Mouse (Mus musculus) myocyte (in vitro differentiated cells): ENCODE results near the gene F7. TPM values are rescaled to one million over a fixed set of nuclear protein-coding genes. Genes with fewer than 3 reads are reported as not detected.

Experiments
- H3K27me3 ChIP-seq: one replicate; pipeline ENCODE4 v1.6.1; 2011; ENCODE audit not compliant: control insufficient read depth, insufficient read depth, insufficient read length
- H3K36me3 ChIP-seq: one replicate; pipeline ENCODE4 v1.6.1; 2011; ENCODE audit not compliant: control insufficient read depth, insufficient read depth
- H3K4me2 ChIP-seq: one replicate; pipeline ENCODE4 v1.6.1; 2011; ENCODE audit warnings: low read depth, control low read depth
- H3K4me3 ChIP-seq: one replicate; pipeline ENCODE4 v1.5.1; 2011; ENCODE audit warnings: mild to moderate bottlenecking, control low read depth, moderate library complexity
- H3K79me2 ChIP-seq: one replicate; pipeline ENCODE4 v1.6.1; 2011; ENCODE audit not compliant: control insufficient read depth, insufficient read depth
- H3ac ChIP-seq: one replicate; pipeline ENCODE4 v1.6.1; 2011; ENCODE audit not compliant: control insufficient read depth, insufficient read length
- CEBPB ChIP-seq: IDR thresholded peaks from 2 replicates; pipeline ENCODE4 v1.6.1; 2011; ENCODE audit warnings: mild to moderate bottlenecking, moderate library complexity; ENCODE audit not compliant: poor library complexity, insufficient read depth, severe bottlenecking
- E2F4 ChIP-seq: IDR thresholded peaks from one replicate; pipeline ENCODE4 v1.6.1; 2011; ENCODE audit warnings: mild to moderate bottlenecking, control low read depth, moderate library complexity; ENCODE audit not compliant: insufficient read depth
- MAX ChIP-seq: IDR thresholded peaks from one replicate; pipeline ENCODE4 v1.6.1; 2011; ENCODE audit warnings: low read depth, mild to moderate bottlenecking, control low read depth
- MYOD1 ChIP-seq, 3 experiments: IDR thresholded peaks; one replicate each; pipeline ENCODE4 v1.6.1; 2011; ENCODE audit warnings: control low read depth in 2 of 3, low read depth in 2 of 3, mild to moderate bottlenecking in 2 of 3, moderate library complexity in 1 of 3; ENCODE audit not compliant: insufficient read length in 2 of 3, control insufficient read depth in 1 of 3
- MYOG ChIP-seq, 3 experiments: IDR thresholded peaks; one replicate each; pipeline ENCODE4 v1.6.1; 2011; ENCODE audit warnings: control low read depth in 2 of 3, low read depth in 2 of 3, mild to moderate bottlenecking in 2 of 3; ENCODE audit not compliant: insufficient read length in 2 of 3, control insufficient read depth in 1 of 3, insufficient read depth in 1 of 3
- POLR2A ChIP-seq: IDR thresholded peaks from one replicate; pipeline ENCODE4 v1.6.1; 2011; ENCODE audit warnings: low read depth, mild to moderate bottlenecking, control low read depth, moderate library complexity; ENCODE audit not compliant: insufficient read length
- POLR2AphosphoS2 ChIP-seq: IDR thresholded peaks from one replicate; pipeline ENCODE4 v1.6.1; 2011; ENCODE audit warnings: low read depth, control low read depth; ENCODE audit not compliant: insufficient read length
- REST ChIP-seq: IDR thresholded peaks from one replicate; pipeline ENCODE4 v1.6.1; 2011; ENCODE audit warnings: mild to moderate bottlenecking, control low read depth, moderate library complexity; ENCODE audit not compliant: insufficient read depth, insufficient read length
- SRF ChIP-seq: IDR thresholded peaks from one replicate; pipeline ENCODE4 v1.6.1; 2011; ENCODE audit warnings: low read depth; ENCODE audit not compliant: control insufficient read depth, insufficient read length
- TCF12 ChIP-seq: IDR thresholded peaks from one replicate; pipeline ENCODE4 v1.6.1; 2011; ENCODE audit warnings: mild to moderate bottlenecking, control low read depth; ENCODE audit not compliant: poor library complexity, insufficient read depth, severe bottlenecking
- TCF3 ChIP-seq: IDR thresholded peaks from one replicate; pipeline ENCODE4 v1.6.1; 2011; ENCODE audit warnings: low read depth, control low read depth; ENCODE audit not compliant: insufficient read length
- USF1 ChIP-seq: IDR thresholded peaks from one replicate; pipeline ENCODE4 v1.6.1; 2011; ENCODE audit warnings: low read depth, mild to moderate bottlenecking, control low read depth, moderate library complexity
- polyA plus RNA-seq: library from polyadenylated mRNA; unstranded; fragments of >200 nt; fragmentation: generic; extraction: Trizol; gene quantifications from one replicate; pipeline ENCODE4 v1.2.1, GENCODE M21; 2012; ENCODE audit warnings: missing spikeins

The F7 gene
- polyA plus RNA-seq, 1 experiment, result 0.08 TPM

- H3K4me3 ChIP-seq, result no peak overlapping the region
- no peaks in the 10 kb centered on the region for H3K79me2 ChIP-seq
These were observed 4.0 kb upstream of the F7 start for GRCm38 (mm10) chr8:13021830-13022229.

GRCm38 (mm10) chr8:13027615-13028014 lies 1.8 kb downstream of the F7 start:
- H3K4me2 ChIP-seq, result no peak overlapping the region
- no peak overlapping the region for H3K4me3 ChIP-seq
- no peaks in the 10 kb centered on the region for H3K36me3 ChIP-seq
- H3K27me3 ChIP-seq, result peaks cover 33% of the 10 kb centered on the region
- TF ChIP-seq POLR2AphosphoS2 (no peak), POLR2A (no peak), TCF12 (no peak)
- no peaks in the 10 kb centered on the region for H3K79me2 ChIP-seq
- no peak overlapping the region for H3ac ChIP-seq

More at GRCm38 (mm10) chr8:13021830-13022229, 4.0 kb upstream of the F7 start:
- Histone ChIP-seq H3K4me2 (no peak overlapping the region), H3K27me3 (peaks cover 41% of the 10 kb centered on the region), H3K36me3 (no peaks in the 10 kb centered on the region), H3ac (no peak overlapping the region)
- no peak for TF ChIP-seq MYOG (IDR thresholded peaks at IDR 0.05; ENCODE audit: control insufficient read depth in 1 of 3, insufficient read depth in 1 of 3, insufficient read length in 2 of 3, low read depth in 2 of 3)
- TF ChIP-seq TCF12, result no peak
- no peak for TF ChIP-seq REST
- TF ChIP-seq SRF, result no peak
- no peak for TF ChIP-seq TCF3
- TF ChIP-seq POLR2AphosphoS2, result no peak
- TF ChIP-seq POLR2A, result no peak
- TF ChIP-seq CEBPB, result no peak
- TF ChIP-seq MAX, result no peak
- TF ChIP-seq USF1, result no peak
- TF ChIP-seq E2F4, result no peak
- no peak for TF ChIP-seq MYOD1 (IDR thresholded peaks at IDR 0.05; ENCODE audit: control insufficient read depth in 1 of 3, insufficient read length in 2 of 3, low read depth in 2 of 3)

GRCm38 (mm10) chr8:13028482-13028881 lies 2.6 kb downstream of the F7 start:
- H3ac ChIP-seq, result no peak overlapping the region
- H3K79me2 ChIP-seq, result no peaks in the 10 kb centered on the region
- no peak overlapping the region for H3K4me3 ChIP-seq
- H3K4me2 ChIP-seq, result no peak overlapping the region
- H3K36me3 ChIP-seq, result no peaks in the 10 kb centered on the region
- no peak for TF ChIP-seq POLR2AphosphoS2
- no peak for TF ChIP-seq USF1
- TF ChIP-seq SRF, result no peak
- TF ChIP-seq CEBPB, result no peak
- TF ChIP-seq POLR2A, result no peak
- no peak for TF ChIP-seq E2F4
- no peak for TF ChIP-seq TCF12
- no peak for TF ChIP-seq MYOD1 (IDR thresholded peaks at IDR 0.05; ENCODE audit: control insufficient read depth in 1 of 3, insufficient read length in 2 of 3, low read depth in 2 of 3)
- TF ChIP-seq MAX, result no peak
- no peak for TF ChIP-seq REST
- no peak for TF ChIP-seq TCF3
- TF ChIP-seq MYOG (IDR thresholded peaks at IDR 0.05; ENCODE audit: control insufficient read depth in 1 of 3, insufficient read depth in 1 of 3, insufficient read length in 2 of 3, low read depth in 2 of 3), result no peak
- peaks cover 40% of the 10 kb centered on the region for H3K27me3 ChIP-seq

- no peak overlapping the region for H3ac ChIP-seq
- no peak for TF ChIP-seq REST
- H3K36me3 ChIP-seq, result no peaks in the 10 kb centered on the region
- no peak overlapping the region for H3K4me3 ChIP-seq
- no peaks in the 10 kb centered on the region for H3K79me2 ChIP-seq
- H3K27me3 ChIP-seq, result peaks cover 73% of the 10 kb centered on the region
- H3K4me2 ChIP-seq, result no peak overlapping the region
These were observed 10.5 kb downstream of the F7 start for GRCm38 (mm10) chr8:13036346-13036812.

- no peak for TF ChIP-seq E2F4
- no peak for TF ChIP-seq USF1
- no peak for TF ChIP-seq TCF12
- no peak for TF ChIP-seq POLR2AphosphoS2
These were observed 11.2 kb downstream of the F7 start, which contains the start of gene F10 for GRCm38 (mm10) chr8:13037015-13037414. Gene F10 (plus strand): TSS chr8:13037308.

GRCm38 (mm10) chr8:13037569-13037968 lies 11.7 kb downstream of the F7 start:
- no peaks in the 10 kb centered on the region for H3K36me3 ChIP-seq
- H3K4me3 ChIP-seq, result no peak overlapping the region
- no peak overlapping the region for H3ac ChIP-seq
- H3K4me2 ChIP-seq, result no peak overlapping the region
- no peaks in the 10 kb centered on the region for H3K79me2 ChIP-seq
- TF ChIP-seq POLR2A (no peak), MAX (no peak), MYOG (IDR thresholded peaks at IDR 0.05; ENCODE audit: control insufficient read depth in 1 of 3, insufficient read depth in 1 of 3, insufficient read length in 2 of 3, low read depth in 2 of 3) (no peak), TCF3 (no peak), POLR2AphosphoS2 (no peak), E2F4 (no peak)
- peaks cover 66% of the 10 kb centered on the region for H3K27me3 ChIP-seq

More at GRCm38 (mm10) chr8:13037015-13037414, 11.2 kb downstream of the F7 start, which contains the start of gene F10:
- H3K79me2 ChIP-seq, result no peaks in the 10 kb centered on the region
- H3K27me3 ChIP-seq, result peaks cover 72% of the 10 kb centered on the region
- no peak within 1 kb of the TSS for H3K4me3 ChIP-seq
- no peaks in the 10 kb centered on the region for H3K36me3 ChIP-seq
- no peak within 1 kb of the TSS for H3ac ChIP-seq
- no peak within 1 kb of the TSS for H3K4me2 ChIP-seq
